Mouse (Mus musculus) hindbrain, embryonic 11.5 days (tissue): ENCODE measurements at regions not wholly inside any gene's neighbourhood (a gene's known extent, or its start where the extent isn't known, plus 50 kb on each side); places are given as distances from the start of the nearest gene placed in this dataset.

Experiments used
- ATAC-seq: fragments of 200-750 bp; cut with Nextera tagmentation; 2 replicates; pipeline ENCODE4 v1.8.0; 2017; ENCODE audit warnings: mild to moderate bottlenecking, moderate TSS enrichment, moderate library complexity; ENCODE audit not compliant: low FRiP score
- DNase-seq: peaks from one replicate; pipeline ENCODE4 v3.0.0-alpha.2; 2015; ENCODE audit warnings: low spot score
- H3K27ac ChIP-seq: fragments of 300-500 bp; sonication (generic); 2 replicates; pipeline ENCODE4 v1.5.1; 2014; ENCODE audit warnings: mild to moderate bottlenecking, low read depth, low read length
- H3K27me3 ChIP-seq: fragments of 300-500 bp; sonication (generic); 2 replicates; pipeline ENCODE4 v1.6.1; 2014; ENCODE audit warnings: mild to moderate bottlenecking, low read length, moderate library complexity, mixed read lengths; ENCODE audit not compliant: control insufficient read depth, insufficient read depth
- H3K36me3 ChIP-seq: fragments of 300-500 bp; sonication (generic); 2 replicates; pipeline ENCODE4 v1.6.1; 2014; ENCODE audit warnings: mild to moderate bottlenecking, low read length, moderate library complexity, mixed read lengths; ENCODE audit not compliant: control insufficient read depth, insufficient read depth
- H3K4me1 ChIP-seq: fragments of 300-500 bp; sonication (generic); replicated peaks from 2 replicates; pipeline ENCODE4 v1.6.1; 2014; ENCODE audit warnings: low read length, mixed read lengths; ENCODE audit not compliant: control insufficient read depth, insufficient read depth
- H3K4me2 ChIP-seq: fragments of 300-500 bp; sonication (generic); replicated peaks from 2 replicates; pipeline ENCODE4 v1.6.1; 2014; ENCODE audit warnings: mild to moderate bottlenecking, low read depth, low read length
- H3K4me3 ChIP-seq: fragments of 300-500 bp; sonication (generic); 2 replicates; pipeline ENCODE4 v1.5.1; 2014; ENCODE audit warnings: low read depth, low read length
- H3K9ac ChIP-seq: fragments of 300-500 bp; sonication (generic); 2 replicates; pipeline ENCODE4 v1.6.1; 2014; ENCODE audit warnings: low read depth, low read length
- H3K9me3 ChIP-seq: fragments of 300-500 bp; sonication (generic); 2 replicates; pipeline ENCODE4 v1.6.1; 2016; ENCODE audit warnings: low read length; ENCODE audit not compliant: control insufficient read depth
- WGBS: fragments of 180-500 bp; shearing (Covaris S2); extraction: QIAGEN DNeasy Blood & Tissue Kit; methylation state at CpG from one replicate; pipeline ENCODE4 v1.1.7; 2014; 5-methylcytosine and 5-hydroxymethylcytosine counted together

DNA sequence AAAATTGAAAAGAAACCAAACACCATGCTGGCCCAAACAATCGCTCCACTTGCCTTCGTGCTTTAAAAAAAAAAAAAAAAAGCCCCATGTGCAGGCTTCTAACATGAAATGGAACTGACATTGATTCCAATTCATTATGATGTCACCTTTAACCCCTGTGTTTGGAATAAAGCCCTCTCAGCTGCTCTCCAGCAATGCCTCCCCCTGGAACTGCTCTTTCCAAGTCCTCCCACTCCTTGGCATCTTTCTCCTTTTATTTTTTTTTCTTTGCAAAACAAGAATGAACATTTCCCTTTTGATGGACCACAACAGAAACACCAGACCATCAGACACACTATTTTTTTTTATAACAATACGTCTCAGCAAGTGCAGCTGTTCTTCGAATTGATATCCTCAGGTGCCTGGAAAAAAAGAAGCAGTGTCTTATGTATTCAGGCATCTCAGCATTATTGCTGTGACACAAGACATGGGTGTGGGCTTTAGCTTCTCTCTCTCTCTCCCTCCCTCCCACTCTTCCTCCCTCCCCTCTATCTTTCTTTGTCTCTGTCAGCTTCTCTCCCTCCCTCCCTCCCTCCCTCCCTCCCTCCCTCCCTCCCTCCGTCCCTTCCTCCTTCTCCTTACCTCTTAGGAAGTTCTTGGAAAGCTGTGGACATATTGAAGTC lies 152.3 kb upstream of the Pitrm1 start:
- Histone ChIP-seq H3K36me3 (no peaks in the 10 kb centered on the region), H3K27ac (no peak overlapping the region), H3K9ac (no peak overlapping the region), H3K9me3 (no peaks in the 10 kb centered on the region), H3K4me1 (no peaks in the 10 kb centered on the region), H3K4me3 (no peak overlapping the region), H3K4me2 (no peak overlapping the region), H3K27me3 (no peaks in the 10 kb centered on the region)
- WGBS: 47% methylated on average over 4 of the region's 5 CpGs
- ATAC-seq (peak; percentile 76), DNase-seq (peak; percentile 16)

DNA sequence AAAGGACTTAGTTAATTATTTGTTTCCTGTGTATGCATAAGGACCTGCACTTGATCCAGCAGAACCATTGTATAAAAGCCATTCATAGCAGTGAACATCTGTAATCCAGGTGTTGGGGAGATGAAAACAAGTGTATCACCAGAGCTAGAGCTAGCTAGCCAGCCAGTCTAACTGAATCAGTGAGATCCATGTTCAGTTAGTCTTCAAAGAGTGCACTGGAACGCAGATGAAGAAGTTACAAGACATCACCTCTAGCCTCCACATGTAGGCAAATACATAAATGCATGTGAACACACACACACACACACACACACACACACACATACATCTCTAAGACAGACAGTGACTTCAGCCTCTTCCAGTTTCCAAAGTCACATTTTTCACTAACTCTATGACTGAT lies 150.3 kb upstream of the Pitrm1 start:
- no peaks in the 10 kb centered on the region for H3K4me1 ChIP-seq
- WGBS: 88% methylated on average over 1 of the region's 1 CpGs
- no peak for ATAC-seq
- H3K27me3 ChIP-seq: no peaks in the 10 kb centered on the region
- H3K4me3 ChIP-seq: no peak overlapping the region
- DNase-seq: no peak
- no peak overlapping the region for H3K9ac ChIP-seq
- no peaks in the 10 kb centered on the region for H3K9me3 ChIP-seq
- no peaks in the 10 kb centered on the region for H3K36me3 ChIP-seq
- H3K4me2 ChIP-seq: no peak overlapping the region
- no peak overlapping the region for H3K27ac ChIP-seq

DNA sequence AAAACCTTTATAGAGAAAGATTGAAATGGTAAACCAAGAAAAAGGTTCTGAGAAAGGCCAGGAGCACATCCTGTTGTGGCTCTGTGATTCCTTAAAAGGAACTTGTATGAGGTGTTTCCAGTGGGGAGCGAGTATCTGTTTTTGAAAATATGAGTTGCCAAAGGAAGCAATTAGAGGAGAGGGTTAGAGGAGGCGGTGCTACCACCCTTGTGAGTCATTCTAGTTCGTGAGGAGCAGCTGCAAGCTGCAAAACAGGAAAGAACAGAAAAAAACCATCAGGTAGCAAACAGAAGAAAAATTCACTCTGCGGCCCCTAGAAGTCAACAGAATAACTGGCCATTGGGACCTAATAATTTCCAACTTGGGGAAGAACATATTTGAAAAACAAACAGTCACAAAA lies 116.1 kb upstream of the Pitrm1 start:
- 78% methylated on average over 4 of the region's 4 CpGs for WGBS
- no peaks in the 10 kb centered on the region for H3K27me3 ChIP-seq
- no peak for DNase-seq
- no peaks in the 10 kb centered on the region for H3K9me3 ChIP-seq
- no peaks in the 10 kb centered on the region for H3K4me1 ChIP-seq
- H3K36me3 ChIP-seq: no peaks in the 10 kb centered on the region
- H3K9ac ChIP-seq: no peak overlapping the region
- H3K4me2 ChIP-seq: no peak overlapping the region
- no peak overlapping the region for H3K27ac ChIP-seq
- no peak overlapping the region for H3K4me3 ChIP-seq
- ATAC-seq: no peak

DNA sequence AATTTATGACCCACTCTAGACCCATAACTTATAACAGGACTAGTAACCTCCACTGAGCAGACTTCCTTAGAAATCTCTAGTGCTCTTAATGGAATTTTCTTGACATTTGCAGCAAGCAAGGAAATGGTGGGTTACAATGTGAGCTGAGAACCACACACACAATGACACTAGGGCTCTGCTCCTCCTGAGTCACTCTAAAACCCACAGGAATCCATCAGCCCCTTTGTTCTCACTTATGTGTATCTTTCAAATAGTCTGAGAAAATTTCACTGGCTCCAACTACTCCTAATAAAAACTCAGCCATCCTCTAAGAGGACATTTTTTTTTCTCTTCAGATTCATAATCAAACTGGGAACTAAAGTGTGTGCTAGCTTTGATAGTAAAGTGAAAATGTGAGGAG lies 101.0 kb upstream of the Pitrm1 start:
- ATAC-seq: no peak
- H3K9ac ChIP-seq: no peak overlapping the region
- no peak overlapping the region for H3K27ac ChIP-seq
- no peaks in the 10 kb centered on the region for H3K36me3 ChIP-seq
- no peaks in the 10 kb centered on the region for H3K27me3 ChIP-seq
- H3K4me3 ChIP-seq: no peak overlapping the region
- no peak overlapping the region for H3K4me2 ChIP-seq
- no peaks in the 10 kb centered on the region for H3K9me3 ChIP-seq
- DNase-seq: no peak
- no peaks in the 10 kb centered on the region for H3K4me1 ChIP-seq

DNA sequence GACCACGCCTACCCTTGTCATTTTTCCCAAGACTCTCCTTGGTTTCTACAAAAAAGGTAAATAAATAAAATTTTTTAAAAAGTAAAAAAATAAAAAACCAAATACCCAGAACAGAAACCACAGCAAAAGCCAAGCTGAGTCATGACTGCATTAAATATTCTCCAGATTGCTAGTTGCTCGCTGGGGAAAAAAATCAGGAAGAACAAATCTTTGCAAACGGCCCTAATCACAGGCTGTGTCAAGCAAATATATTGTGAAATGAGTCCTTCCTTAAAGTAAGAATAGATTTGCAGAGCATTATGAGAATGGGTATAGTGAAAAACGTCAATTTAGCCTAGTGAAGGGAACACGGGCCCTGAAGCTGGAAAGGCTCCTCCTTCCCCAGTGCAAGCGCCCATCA lies 86.6 kb upstream of the Pitrm1 start:
- H3K9me3 ChIP-seq: no peaks in the 10 kb centered on the region
- WGBS: 86% methylated on average over 6 of the region's 6 CpGs
- no peak overlapping the region for H3K4me2 ChIP-seq
- DNase-seq (no peak), ATAC-seq (no peak)
- H3K4me1 ChIP-seq: no peaks in the 10 kb centered on the region
- H3K4me3 ChIP-seq: no peak overlapping the region
- no peaks in the 10 kb centered on the region for H3K27me3 ChIP-seq
- no peak overlapping the region for H3K27ac ChIP-seq
- no peak overlapping the region for H3K9ac ChIP-seq
- H3K36me3 ChIP-seq: no peaks in the 10 kb centered on the region

DNA sequence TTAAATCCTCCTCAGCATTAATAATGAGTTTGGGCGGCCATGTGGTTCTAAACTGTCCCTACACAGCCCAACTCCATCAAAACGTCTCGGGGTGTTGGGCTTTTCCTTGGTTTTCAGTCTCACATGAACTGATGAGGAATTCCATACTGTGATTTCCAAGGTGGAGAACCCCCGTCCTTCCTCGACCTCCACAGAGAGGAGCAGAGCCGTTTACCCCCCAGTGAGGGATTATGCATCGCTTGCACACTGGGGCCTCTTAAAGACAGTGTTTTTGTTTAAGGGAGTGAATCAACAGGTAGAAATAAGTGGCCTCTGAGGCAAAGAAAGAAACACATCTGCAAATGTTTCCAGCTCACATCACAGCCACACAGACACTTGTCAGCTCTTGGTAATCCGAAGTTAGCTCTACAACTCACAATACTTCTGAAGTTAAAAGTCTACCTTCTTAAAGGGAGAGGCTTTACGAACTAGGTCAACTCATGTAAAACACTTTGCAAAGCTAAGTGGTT lies 82.0 kb upstream of the Pitrm1 start:
- ATAC-seq (no peak), DNase-seq (no peak)
- Histone ChIP-seq H3K9ac (no peak overlapping the region), H3K4me2 (no peak overlapping the region), H3K36me3 (no peaks in the 10 kb centered on the region), H3K9me3 (no peaks in the 10 kb centered on the region), H3K27ac (no peak overlapping the region), H3K4me1 (no peaks in the 10 kb centered on the region), H3K27me3 (no peaks in the 10 kb centered on the region), H3K4me3 (no peak overlapping the region)
- WGBS: 33% methylated on average over 9 of the region's 9 CpGs

DNA sequence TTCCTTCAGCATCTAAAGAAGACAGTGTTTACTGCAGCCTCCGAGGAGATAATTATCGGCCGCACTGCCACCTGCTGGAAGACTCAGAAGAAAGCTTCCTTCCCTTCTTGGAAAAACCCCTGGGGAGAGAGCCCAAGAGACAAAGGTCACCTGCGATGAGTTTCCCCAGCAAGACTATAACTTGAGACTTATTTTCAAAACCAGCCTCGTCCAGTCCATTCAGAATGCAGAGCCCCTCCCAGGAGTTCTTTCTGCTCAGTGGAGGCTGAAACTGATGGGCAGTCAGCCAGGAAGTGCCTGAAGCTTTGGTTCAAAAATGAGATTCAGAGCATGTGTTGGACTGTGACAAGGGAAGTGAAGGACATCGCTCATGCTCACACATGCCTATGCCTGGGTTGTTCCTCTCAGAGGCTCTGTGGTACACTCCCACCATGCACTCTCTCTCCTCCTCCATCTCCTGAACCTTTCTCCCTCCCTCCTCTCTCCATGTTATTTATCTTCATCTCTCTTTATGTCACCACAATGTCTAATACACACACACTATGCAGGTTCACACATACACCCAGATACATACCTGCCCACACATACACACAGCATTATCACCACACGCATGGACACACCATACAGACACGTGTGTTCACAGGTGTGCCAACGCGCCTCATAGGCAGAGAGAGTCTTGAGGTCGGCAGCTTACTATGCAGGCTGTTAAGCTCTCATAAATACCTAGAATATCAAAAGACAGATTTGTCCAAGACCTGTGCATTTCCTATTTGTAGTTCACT lies 78.3 kb upstream of the Pitrm1 start:
- DNase-seq (peak; percentile 54), ATAC-seq (no peak)
- H3K9me3 ChIP-seq: no peaks in the 10 kb centered on the region
- no peaks in the 10 kb centered on the region for H3K36me3 ChIP-seq
- 68% methylated on average over 11 of the region's 11 CpGs for WGBS
- no peaks in the 10 kb centered on the region for H3K27me3 ChIP-seq
- H3K4me1 ChIP-seq: no peaks in the 10 kb centered on the region
- H3K4me2 ChIP-seq: no peak overlapping the region
- H3K9ac ChIP-seq: no peak overlapping the region
- H3K4me3 ChIP-seq: no peak overlapping the region
- H3K27ac ChIP-seq: no peak overlapping the region

DNA sequence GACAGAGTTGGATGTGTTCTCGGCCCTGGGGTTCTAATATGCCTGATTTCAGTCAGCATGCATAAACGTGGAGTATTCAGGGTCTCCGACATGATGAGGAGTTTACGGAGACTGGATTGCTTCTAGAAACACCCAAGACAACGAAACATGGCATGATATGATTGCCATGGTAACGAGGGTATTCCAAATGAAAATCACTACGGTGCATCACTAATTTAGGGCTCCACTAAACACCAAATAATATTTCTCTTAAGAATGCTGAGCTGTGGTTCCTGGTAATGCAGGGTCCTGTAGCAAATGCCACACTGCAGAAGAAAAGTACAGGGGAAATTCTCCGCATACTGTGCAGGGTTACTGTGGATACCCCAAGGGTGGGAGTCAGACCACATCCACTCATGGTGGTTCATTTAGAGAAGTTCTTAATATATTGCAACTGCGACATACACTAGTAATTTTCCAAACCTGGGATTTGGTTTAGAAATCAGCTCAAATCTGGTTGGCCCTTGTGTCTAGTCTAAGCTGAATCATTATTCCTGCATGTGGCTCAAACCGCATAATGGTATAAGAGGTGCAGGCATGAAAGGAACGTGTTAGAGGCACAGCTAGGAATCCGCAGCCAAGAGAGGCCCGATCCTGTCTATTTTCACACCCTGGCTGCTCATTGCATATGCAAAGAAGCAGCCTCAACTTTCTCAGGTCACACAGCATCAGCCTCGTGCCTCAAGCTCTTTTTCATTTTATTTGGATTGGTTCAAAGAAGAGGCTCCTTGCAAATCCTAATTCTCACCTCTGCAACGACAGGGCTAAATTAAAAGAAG lies 77.5 kb upstream of the Pitrm1 start:
- 81% methylated on average over 15 of the region's 15 CpGs for WGBS
- Histone ChIP-seq H3K27me3 (no peaks in the 10 kb centered on the region), H3K4me2 (no peak overlapping the region), H3K36me3 (no peaks in the 10 kb centered on the region), H3K9ac (no peak overlapping the region), H3K27ac (no peak overlapping the region), H3K4me3 (no peak overlapping the region), H3K4me1 (no peaks in the 10 kb centered on the region), H3K9me3 (no peaks in the 10 kb centered on the region)
- DNase-seq: no peak
- no peak for ATAC-seq
